Mouse (Mus musculus) kidney, embryonic 15.5 days (tissue): ENCODE results near the gene Brat1. TPM values are rescaled to one million over a fixed set of nuclear protein-coding genes. Genes with fewer than 3 reads are reported as not detected.

Experiments used
- ATAC-seq: fragments of 200-750 bp; cut with Nextera tagmentation; replicated peaks from 2 replicates; pipeline ENCODE4 v1.8.0; 2017; ENCODE audit warnings: moderate TSS enrichment; ENCODE audit not compliant: low FRiP score
- H3K27ac ChIP-seq: fragments of 300-500 bp; sonication (generic); 2 replicates; pipeline ENCODE4 v1.5.1; 2015; ENCODE audit warnings: mild to moderate bottlenecking, inconsistent platforms
- H3K27me3 ChIP-seq: fragments of 300-500 bp; sonication (generic); 2 replicates; pipeline ENCODE4 v1.6.1; 2015; ENCODE audit warnings: inconsistent platforms
- H3K36me3 ChIP-seq: fragments of 300-500 bp; sonication (generic); 2 replicates; pipeline ENCODE4 v1.6.1; 2015; ENCODE audit warnings: inconsistent platforms
- H3K4me1 ChIP-seq: fragments of 300-500 bp; sonication (generic); 2 replicates; pipeline ENCODE4 v1.6.1; 2015; ENCODE audit warnings: inconsistent platforms
- H3K4me2 ChIP-seq: fragments of 300-500 bp; sonication (generic); 2 replicates; pipeline ENCODE4 v1.6.1; 2015; ENCODE audit warnings: moderate library complexity, mild to moderate bottlenecking, inconsistent platforms
- H3K4me3 ChIP-seq: fragments of 300-500 bp; sonication (generic); replicated peaks from 2 replicates; pipeline ENCODE4 v1.5.1; 2015; ENCODE audit warnings: mild to moderate bottlenecking, inconsistent platforms
- H3K9ac ChIP-seq: fragments of 300-500 bp; sonication (generic); 2 replicates; pipeline ENCODE4 v1.6.1; 2015; ENCODE audit warnings: mild to moderate bottlenecking, inconsistent platforms
- H3K9me3 ChIP-seq: fragments of 300-500 bp; sonication (generic); replicated peaks from 2 replicates; pipeline ENCODE4 v1.6.1; 2016; ENCODE audit warnings: inconsistent platforms
- WGBS: fragments of 180-500 bp; shearing (Covaris S2); methylation state at CpG from one replicate; pipeline ENCODE4 v1.1.7; 2015; ENCODE audit warnings: mixed read lengths; 5-methylcytosine and 5-hydroxymethylcytosine counted together
- polyA plus RNA-seq: library from polyadenylated mRNA; unstranded; fragments of >200 nt; fragmentation: Nextera tagmentation; extraction: Ambion mirVana; gene quantifications from 2 replicates; pipeline ENCODE4 v1.2.1, GENCODE M21; 2015

The Brat1 gene
- polyA plus RNA-seq, 1 experiment from 2014 or later = 25.0 TPM

DNA sequence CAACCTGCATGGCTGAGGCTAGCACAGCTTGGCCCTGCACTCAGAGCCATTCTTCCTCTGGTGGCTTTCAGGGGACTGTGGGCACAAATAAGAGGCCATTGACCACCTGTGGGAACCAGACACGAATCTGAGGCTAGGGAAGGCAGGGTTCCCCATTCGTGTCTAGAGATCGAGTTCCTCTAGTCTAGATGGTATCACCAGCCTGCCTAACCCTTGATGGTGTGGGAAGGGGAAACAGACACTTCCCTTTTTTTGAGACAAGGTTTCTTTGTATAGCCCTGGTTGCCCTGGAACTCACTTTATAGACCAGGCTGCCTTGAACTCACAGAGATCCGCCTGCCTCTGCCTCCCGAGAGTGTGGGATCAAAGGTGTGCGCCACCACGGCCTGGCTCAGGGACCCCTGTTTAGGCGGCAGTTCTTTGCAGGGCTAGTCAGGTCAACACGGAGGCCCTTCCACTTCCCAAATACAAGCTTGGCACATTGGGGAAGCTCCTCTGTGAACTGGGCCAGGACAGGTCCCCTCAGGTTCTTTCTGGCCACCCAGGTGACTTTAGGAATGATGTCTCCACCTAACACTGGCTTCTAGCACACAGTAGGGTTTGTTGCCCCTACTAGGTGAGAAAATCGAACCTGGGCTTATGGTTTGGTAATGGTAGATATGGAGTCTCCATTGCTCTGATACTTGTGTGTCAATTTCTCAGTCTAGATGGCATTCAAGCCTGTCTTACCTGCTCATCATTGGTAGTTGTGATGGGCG lies 26.4 kb downstream of the Brat1 start:
- H3K36me3 ChIP-seq = no peaks in the 10 kb centered on the region
- H3K27ac ChIP-seq = no peak overlapping the region
- no peak overlapping the region for H3K4me3 ChIP-seq
- no peak overlapping the region for H3K4me2 ChIP-seq
- H3K9me3 ChIP-seq = no peaks in the 10 kb centered on the region
- ATAC-seq = no peak
- H3K4me1 ChIP-seq = peaks cover 11% of the 10 kb centered on the region
- H3K27me3 ChIP-seq = peaks cover 17% of the 10 kb centered on the region
- WGBS = 84% methylated on average over 11 of the region's 11 CpGs
- no peak overlapping the region for H3K9ac ChIP-seq

DNA sequence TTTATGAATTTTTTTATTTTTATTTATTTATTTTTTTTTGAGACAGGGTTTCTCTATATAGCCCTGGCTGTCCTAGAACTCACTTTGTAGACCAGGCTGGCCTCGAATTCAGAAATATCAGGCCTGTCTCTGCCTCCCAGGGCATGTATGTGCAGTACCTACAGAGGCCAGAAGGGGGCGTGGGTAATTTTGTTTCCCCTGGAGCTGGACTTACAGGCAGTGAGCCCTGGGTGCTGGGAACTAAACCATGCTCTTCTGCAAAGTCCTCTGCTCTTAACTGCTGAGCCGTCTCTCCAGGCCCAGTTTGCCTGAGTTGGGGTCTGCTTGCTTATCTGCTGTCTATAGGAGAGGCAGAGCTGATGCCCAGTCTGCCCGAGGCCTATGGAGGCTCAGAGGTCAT lies 27.4 kb downstream of the Brat1 start:
- Histone ChIP-seq H3K9me3 (no peaks in the 10 kb centered on the region), H3K4me1 (peaks cover 11% of the 10 kb centered on the region), H3K4me2 (no peak overlapping the region), H3K36me3 (no peaks in the 10 kb centered on the region), H3K27me3 (peaks cover 27% of the 10 kb centered on the region), H3K9ac (no peak overlapping the region), H3K4me3 (no peak overlapping the region), H3K27ac (no peak overlapping the region)
- WGBS = 67% methylated on average over 4 of the region's 4 CpGs
- no peak for ATAC-seq

DNA sequence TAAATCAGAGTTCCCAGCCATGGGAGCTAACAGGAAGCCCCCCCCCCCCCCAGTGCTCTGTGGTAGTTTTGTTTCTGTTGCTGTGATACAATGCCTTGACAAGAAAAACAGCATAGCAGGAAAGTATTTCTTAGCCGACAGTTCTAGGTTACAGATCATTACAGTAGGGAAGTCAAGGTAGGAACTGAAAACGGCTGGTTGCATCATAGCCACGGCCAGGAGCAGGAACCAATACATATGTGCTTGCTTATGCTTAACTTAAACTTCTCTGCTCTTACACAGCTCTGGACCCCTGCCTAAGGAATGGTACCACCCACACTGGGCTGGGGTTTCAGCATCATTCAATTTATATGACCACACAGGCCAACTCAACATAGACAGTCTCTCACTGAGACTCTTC lies 28.5 kb downstream of the Brat1 start:
- no peak overlapping the region for H3K4me3 ChIP-seq
- H3K27me3 ChIP-seq = peaks cover 32% of the 10 kb centered on the region
- ATAC-seq = no peak
- peaks cover 11% of the 10 kb centered on the region for H3K4me1 ChIP-seq
- 45% methylated on average over 3 of the region's 3 CpGs for WGBS
- no peaks in the 10 kb centered on the region for H3K9me3 ChIP-seq
- no peak overlapping the region for H3K4me2 ChIP-seq
- H3K36me3 ChIP-seq = no peaks in the 10 kb centered on the region
- no peak overlapping the region for H3K27ac ChIP-seq
- H3K9ac ChIP-seq = no peak overlapping the region

GRCm38 (mm10) chr5:140735297-140735696 lies 30.5 kb downstream of the Brat1 start:
- no peak overlapping the region for H3K27ac ChIP-seq
- no peaks in the 10 kb centered on the region for H3K36me3 ChIP-seq
- no peaks in the 10 kb centered on the region for H3K9me3 ChIP-seq
- under 1% methylated on average over 22 of the region's 22 CpGs for WGBS
- H3K4me2 ChIP-seq = peak overlapping the region; percentile 82
- H3K9ac ChIP-seq = peak overlapping the region; percentile 26; the same call in 1 of the 2 replicates
- H3K27me3 ChIP-seq = peaks cover 32% of the 10 kb centered on the region
- H3K4me3 ChIP-seq = peak overlapping the region; percentile 41
- 0 out of 2 replicates have a peak, but pooled peaks have one; percentile 20 for ATAC-seq
- H3K4me1 ChIP-seq = peaks cover 18% of the 10 kb centered on the region

- H3K9me3 ChIP-seq = no peaks in the 10 kb centered on the region
- no peak overlapping the region for H3K9ac ChIP-seq
- H3K27me3 ChIP-seq = peaks cover 32% of the 10 kb centered on the region
- peaks cover 22% of the 10 kb centered on the region for H3K4me1 ChIP-seq
- H3K27ac ChIP-seq = no peak overlapping the region
- WGBS = 16% methylated on average over 13 of the region's 13 CpGs
- H3K4me2 ChIP-seq = peak overlapping the region; percentile 82
- H3K4me3 ChIP-seq = peak overlapping the region; percentile 41
- H3K36me3 ChIP-seq = no peaks in the 10 kb centered on the region
- ATAC-seq = no peak
Measured at GRCm38 (mm10) chr5:140736166-140736565, 31.4 kb downstream of the Brat1 start.

DNA sequence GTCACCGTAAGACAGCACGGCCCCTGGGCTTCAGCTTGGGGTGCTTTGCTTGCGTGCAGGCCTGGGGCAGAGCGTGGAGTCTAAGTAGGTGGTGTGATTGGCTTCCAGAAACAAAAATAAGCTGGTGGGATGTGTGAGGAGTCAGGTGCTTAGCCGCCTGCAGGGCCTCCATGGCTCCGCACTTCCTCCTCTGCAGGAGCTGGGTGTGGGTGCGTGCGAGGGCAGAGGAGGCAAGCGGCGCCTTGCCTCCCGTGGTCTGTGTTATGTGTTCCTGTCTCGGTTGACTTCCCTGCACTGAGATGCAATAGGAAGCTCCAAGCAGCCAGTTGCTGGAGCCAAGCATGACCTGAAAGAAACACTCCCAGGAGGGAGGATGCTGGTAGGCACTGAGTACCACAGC lies 35.0 kb downstream of the Brat1 start:
- peak; percentile 12; the same call in 1 of the 2 replicates for ATAC-seq
- Histone ChIP-seq H3K27me3 (peaks cover 27% of the 10 kb centered on the region), H3K4me1 (peaks cover 28% of the 10 kb centered on the region), H3K4me2 (no peak overlapping the region), H3K9me3 (no peaks in the 10 kb centered on the region), H3K4me3 (no peak overlapping the region), H3K9ac (no peak overlapping the region), H3K36me3 (no peaks in the 10 kb centered on the region), H3K27ac (no peak overlapping the region)
- WGBS = 61% methylated on average over 12 of the region's 12 CpGs

- H3K36me3 ChIP-seq = no peaks in the 10 kb centered on the region
- peaks cover 18% of the 10 kb centered on the region for H3K4me1 ChIP-seq
- H3K4me3 ChIP-seq = no peak overlapping the region
- ATAC-seq = no peak
- H3K4me2 ChIP-seq = no peak overlapping the region
- peaks cover 18% of the 10 kb centered on the region for H3K27me3 ChIP-seq
- no peak overlapping the region for H3K27ac ChIP-seq
- 53% methylated on average over 11 of the region's 11 CpGs for WGBS
- no peaks in the 10 kb centered on the region for H3K9me3 ChIP-seq
- no peak overlapping the region for H3K9ac ChIP-seq
Measured at GRCm38 (mm10) chr5:140741040-140741439, 36.2 kb downstream of the Brat1 start.

- H3K9ac ChIP-seq = no peak overlapping the region
- ATAC-seq = no peak
- no peaks in the 10 kb centered on the region for H3K36me3 ChIP-seq
Measured at GRCm38 (mm10) chr5:140741877-140742276, 37.1 kb downstream of the Brat1 start.

GRCm38 (mm10) chr5:140743706-140744131 lies 38.9 kb downstream of the Brat1 start:
- Histone ChIP-seq H3K27ac (no peak overlapping the region), H3K4me3 (no peak overlapping the region), H3K4me2 (no peak overlapping the region), H3K36me3 (no peaks in the 10 kb centered on the region), H3K27me3 (0 out of 2 replicates have a peak, but pooled peaks cover 2% of the 10 kb centered on the region), H3K9ac (no peak overlapping the region), H3K4me1 (peaks cover 17% of the 10 kb centered on the region; the same call in 1 of the 2 replicates), H3K9me3 (no peaks in the 10 kb centered on the region)
- ATAC-seq = no peak
- whole genome bisulfite sequencing = 29% methylated on average over 12 of the region's 12 CpGs

More at GRCm38 (mm10) chr5:140741877-140742276, 37.1 kb downstream of the Brat1 start:
- Histone ChIP-seq H3K4me2 (no peak overlapping the region), H3K9me3 (no peaks in the 10 kb centered on the region), H3K4me3 (no peak overlapping the region), H3K27ac (no peak overlapping the region), H3K27me3 (peaks cover 10% of the 10 kb centered on the region), H3K4me1 (peaks cover 17% of the 10 kb centered on the region; the same call in 1 of the 2 replicates)

DNA sequence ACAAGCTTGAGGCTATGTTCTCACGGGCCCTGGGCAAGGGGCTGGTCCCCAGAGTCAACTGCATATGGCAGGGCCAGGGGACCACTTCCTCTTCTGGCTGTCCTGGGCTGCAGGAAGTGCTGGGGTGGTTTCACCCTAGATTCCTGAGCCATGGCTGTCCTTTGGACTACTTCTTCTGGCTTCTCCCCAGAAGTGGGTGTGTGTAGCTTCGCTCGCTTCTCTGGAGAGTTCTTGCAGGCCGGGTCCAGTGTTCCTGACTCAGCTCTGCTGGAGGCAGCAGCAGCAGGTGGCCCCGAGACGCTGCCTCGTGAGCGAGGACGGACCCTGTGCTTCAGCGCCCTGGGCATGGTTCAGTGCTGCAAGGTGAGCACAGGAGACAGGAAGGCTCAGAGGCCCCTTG lies 43.6 kb downstream of the Brat1 start:
- Histone ChIP-seq H3K27me3 (0 out of 2 replicates have a peak, but pooled peaks cover 2% of the 10 kb centered on the region), H3K36me3 (0 out of 2 replicates have a peak, but pooled peaks cover 4% of the 10 kb centered on the region), H3K4me2 (no peak overlapping the region; the same call in 1 of the 2 replicates), H3K4me1 (peaks cover 13% of the 10 kb centered on the region), H3K4me3 (no peak overlapping the region), H3K27ac (no peak overlapping the region), H3K9me3 (no peaks in the 10 kb centered on the region), H3K9ac (no peak overlapping the region)
- ATAC-seq = no peak
- 69% methylated on average over 10 of the region's 10 CpGs for WGBS

- peak overlapping the region; percentile 60 for H3K4me2 ChIP-seq
- H3K4me3 ChIP-seq = peak overlapping the region; percentile 40
- no peaks in the 10 kb centered on the region for H3K9me3 ChIP-seq
- H3K36me3 ChIP-seq = 0 out of 2 replicates have a peak, but pooled peaks cover 4% of the 10 kb centered on the region
- H3K27ac ChIP-seq = peak overlapping the region; percentile 65
- peak overlapping the region; percentile 47 for H3K9ac ChIP-seq
- peaks cover 13% of the 10 kb centered on the region for H3K4me1 ChIP-seq
- peak; percentile 82 for ATAC-seq
- WGBS = 17% methylated on average over 12 of the region's 12 CpGs
- 0 out of 2 replicates have a peak, but pooled peaks cover 2% of the 10 kb centered on the region for H3K27me3 ChIP-seq
Measured at GRCm38 (mm10) chr5:140749062-140749875, 44.5 kb downstream of the Brat1 start.

- Histone ChIP-seq H3K9ac (no peak overlapping the region), H3K36me3 (0 out of 2 replicates have a peak, but pooled peaks cover 4% of the 10 kb centered on the region), H3K4me3 (no peak overlapping the region), H3K4me2 (no peak overlapping the region), H3K4me1 (peaks cover 13% of the 10 kb centered on the region), H3K27ac (no peak overlapping the region), H3K27me3 (no peaks in the 10 kb centered on the region), H3K9me3 (no peaks in the 10 kb centered on the region)
- ATAC-seq = no peak
- WGBS = 3% methylated on average over 1 of the region's 2 CpGs
Measured at GRCm38 (mm10) chr5:140750925-140751324, 46.1 kb downstream of the Brat1 start.
